Mouse (Mus musculus) frontal cortex, postnatal 36 days (tissue): Measurements from ENCODE around the gene Abl2.
"Not testable (repeated sequence)": the region's sequence is repeated elsewhere in the genome, so short reads cannot be mapped to it uniquely, and the experiment has no call there.

ENCODE experiments used
- DNase-seq, 2 experiments: peaks; one replicate each; pipeline ENCODE4 v3.0.0; 2022; ENCODE audit warnings: low spot score in 2 of 2

The Abl2 gene

DNA sequence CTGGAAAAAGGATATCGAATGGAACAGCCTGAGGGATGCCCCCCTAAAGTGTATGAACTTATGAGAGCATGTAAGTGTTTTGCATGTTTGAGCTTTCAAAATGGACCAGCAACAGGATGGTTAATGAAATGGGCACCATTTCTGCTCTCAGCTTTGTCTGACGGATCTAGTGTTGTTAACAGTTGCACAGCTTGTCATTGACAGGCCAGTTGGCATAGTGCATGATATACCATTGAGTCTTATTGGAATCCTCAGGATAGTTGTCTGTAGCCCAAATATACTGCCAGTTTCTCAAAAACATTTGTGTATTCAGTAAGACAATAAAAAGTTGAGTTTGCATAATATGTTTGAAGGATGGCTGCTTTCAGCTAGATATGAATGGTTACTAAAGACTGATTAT lies 76.6 kb downstream of the Abl2 start:
- no peak for DNase-seq

DNA sequence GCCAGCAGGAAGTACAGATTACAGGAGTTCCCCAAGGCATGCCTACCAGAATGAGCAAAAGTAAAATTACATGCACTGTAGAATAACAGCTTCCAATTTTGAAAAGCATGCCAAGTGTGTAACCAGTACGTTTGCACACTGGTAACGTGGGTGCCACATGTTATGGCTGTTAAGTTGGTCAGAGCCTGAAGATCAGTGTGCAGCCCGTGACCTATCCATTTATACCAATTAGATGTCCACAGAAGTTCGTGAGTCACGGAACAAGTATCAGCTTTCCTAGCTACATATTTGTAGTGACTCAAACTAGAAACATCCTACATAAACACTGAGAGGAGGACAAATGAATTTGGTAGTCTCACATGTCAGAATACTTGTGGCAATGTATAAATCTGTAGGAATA lies 80.9 kb downstream of the Abl2 start:
- no peak for DNase-seq

DNA sequence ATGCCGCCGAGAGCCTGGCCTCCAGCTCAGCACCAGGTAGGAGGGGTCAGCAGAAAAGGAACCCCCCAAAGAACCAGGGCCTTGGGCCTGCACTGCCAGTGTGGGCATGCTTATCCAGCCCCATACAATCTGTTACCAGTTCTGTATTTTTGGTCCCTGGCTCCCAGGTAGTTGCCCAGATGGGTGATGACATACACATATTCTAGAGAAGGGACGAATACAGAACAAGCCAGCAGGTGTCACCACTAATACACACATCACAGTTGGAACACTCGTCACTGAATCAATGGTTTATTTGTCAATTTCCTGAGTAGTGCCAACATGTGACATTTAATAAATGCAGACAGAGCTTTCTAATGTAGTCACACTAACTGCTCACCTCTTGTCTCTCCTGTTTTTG lies 82.0 kb downstream of the Abl2 start:
- DNase-seq: no peak

DNA sequence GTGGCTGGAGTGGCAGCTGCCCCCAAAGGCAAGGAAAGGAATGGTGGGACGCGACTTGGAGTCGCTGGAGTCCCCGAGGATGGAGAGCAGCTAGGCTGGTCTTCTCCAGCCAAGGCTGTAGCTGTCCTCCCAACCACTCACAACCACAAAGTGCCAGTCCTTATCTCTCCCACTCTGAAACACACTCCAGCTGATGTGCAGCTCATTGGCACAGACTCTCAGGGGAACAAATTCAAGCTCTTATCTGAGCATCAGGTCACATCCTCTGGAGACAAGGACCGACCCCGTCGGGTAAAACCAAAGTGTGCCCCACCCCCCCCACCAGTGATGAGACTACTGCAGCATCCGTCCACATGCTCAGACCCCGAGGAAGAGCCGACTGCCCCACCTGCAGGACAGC lies 83.2 kb downstream of the Abl2 start:
- DNase-seq: no peak

DNA sequence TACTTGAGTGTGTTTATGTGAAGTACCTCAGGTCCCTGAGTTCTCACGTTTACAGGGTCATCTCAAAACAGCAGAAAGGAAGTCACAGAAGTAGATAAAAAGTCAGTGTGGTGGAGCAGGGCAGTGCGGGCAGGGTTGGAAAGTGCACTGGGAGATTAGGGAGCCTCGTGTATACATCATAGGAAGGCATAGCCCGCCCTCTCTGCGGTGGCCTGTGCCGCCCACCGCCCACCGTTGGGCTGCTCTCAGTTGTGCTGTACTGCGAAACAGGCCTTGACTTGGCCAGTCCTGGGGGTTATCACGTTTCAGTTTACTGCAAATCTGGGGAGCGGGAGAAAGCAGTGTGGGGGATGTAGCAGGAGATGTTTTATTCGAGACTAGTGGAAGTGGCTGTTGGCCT lies 84.2 kb downstream of the Abl2 start:
- no peak for DNase-seq

DNA sequence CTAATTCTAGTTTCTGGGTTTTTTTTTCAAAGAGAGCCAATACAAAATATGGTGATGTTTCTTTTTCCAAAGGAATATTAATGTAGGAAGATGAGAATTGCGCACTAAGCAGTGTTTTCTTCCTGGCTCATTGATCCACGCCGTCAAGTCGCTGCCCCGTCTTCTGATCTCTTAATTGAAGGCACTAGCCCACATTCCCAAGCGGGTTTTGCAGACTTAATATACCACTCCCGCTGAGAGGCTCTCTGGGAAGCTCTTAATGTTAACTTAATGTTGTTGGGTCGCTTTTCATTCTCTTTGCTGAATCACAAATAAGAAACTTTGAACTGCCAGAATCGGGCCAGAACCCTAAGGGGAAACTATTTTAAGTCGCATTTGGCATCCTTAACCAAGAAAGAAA lies 85.5 kb downstream of the Abl2 start:
- no peak for DNase-seq

DNA sequence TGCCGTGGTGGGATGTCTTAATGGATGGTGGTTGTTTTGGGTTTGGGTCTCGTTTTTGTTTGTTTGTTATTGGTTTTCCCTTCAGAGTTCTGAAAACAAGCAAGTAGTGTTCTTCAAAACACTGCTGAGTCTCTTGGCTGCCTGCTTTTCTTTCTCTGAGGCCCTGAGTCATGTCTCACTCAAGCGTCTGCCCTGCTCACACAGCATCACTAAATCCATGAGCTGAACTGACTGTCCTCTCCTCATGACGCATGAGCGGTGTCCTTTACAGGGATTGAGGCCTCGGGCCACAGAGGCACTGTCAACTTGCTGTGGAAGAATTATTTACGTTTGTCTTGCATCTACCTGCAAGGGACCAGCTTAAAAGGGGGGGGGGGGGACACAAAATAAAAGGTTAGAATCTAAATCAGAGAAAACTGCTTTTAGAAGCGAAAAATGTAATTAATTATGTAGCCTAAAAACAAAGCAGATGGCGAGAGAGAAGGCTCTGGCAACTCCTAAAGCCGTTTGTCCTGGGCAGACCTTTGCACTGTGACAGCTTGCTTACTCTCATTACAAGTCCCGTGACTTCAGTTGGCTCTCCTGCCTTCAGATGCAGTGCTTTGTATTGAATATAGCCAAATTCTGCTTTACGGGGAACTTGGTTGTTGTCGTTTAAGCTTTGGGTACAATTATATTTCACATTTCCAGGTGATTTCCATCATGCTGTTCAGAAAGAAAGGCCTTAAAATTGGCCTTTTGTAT lies 86.4 kb downstream of the Abl2 start:
- DNase-seq: no peak

DNA sequence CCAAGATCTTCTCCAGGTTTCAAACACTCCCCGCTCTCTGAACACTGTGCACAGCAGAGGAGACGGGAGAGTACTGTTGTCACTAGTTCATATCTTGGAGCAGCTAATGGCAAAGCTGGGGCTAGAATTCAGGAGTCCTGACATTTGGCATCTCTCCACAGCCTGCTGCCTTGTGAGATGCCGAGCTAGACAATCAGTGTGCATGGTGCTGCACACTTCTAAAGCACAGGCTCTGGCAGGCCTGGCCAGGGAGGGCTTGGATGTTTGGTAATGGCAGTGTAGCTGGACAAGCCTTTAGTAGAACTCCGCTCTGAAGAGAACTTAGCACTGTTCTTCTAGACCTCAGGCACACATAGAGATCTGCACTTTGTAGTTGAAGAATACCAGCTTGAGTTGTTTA lies 87.4 kb downstream of the Abl2 start:
- DNase-seq: no peak

DNA sequence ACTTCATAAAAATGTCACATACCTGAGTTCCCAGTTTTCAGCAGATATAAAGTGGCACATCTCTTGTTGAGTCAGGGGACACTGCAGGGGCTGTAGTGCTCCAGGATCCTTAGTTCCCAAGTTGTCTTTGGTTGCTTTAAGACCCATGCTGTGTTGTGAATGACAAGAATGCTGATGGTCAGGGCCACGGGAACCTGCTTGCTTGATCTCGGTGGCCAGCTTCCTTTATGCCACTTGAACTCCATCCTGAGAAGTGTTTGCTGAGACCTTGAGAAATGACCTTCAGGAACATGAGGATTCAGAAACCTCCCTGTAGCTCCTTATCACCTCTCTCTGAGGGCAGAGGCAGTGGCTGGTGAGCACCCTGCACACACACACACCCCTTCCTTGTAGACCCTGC lies 90.1 kb downstream of the Abl2 start:
- no peak for DNase-seq

DNA sequence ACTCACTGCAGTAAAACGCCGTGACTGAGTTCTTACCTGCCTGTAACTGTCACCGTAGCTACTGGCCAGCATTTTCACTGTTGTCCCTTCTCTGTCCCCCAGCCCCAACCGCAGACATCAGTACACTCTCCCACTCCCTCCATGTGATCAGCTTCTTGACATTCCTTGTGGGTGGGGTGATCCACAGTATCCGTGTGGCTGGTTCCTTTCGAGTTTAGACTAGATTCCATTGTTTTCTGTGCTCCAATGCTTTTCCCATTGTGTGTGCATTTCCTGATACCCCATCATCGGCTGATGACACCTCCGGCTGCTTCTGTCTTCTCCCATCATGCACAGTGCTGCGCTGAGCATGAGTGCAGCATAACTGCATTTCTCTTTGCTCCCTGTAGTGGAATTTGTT lies 92.0 kb downstream of the Abl2 start:
- no peak for DNase-seq

DNA sequence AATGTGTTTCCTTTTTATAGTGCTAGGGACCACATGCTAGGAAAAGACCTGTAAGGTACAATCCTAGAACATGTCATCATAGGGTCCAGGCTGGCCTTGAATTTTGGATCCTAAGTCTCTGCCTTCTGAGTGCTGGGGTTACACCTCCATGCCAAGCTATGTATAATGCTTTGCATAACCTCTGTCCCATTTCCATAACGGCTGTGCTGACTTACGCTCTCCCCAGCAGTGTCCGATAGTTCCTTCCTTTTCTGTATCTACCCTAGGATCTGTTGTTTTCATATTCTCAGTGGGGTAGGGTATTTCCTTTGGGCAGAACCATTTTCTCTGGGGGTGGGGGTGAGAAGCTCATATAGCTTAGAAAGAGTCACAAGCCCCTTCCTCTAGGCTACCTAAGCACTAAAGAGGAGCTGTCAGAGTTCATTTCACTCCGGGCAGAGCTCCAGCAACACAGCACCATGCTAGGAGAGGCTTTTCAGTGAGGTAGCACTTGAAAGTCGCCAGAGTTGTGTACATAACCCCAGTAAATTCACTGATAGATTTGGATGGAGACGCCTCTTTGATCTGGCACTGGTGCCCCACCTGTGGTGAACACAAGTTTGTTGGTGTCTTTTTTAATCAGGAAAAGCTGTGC lies 93.7 kb downstream of the Abl2 start:
- no peak for DNase-seq

DNA sequence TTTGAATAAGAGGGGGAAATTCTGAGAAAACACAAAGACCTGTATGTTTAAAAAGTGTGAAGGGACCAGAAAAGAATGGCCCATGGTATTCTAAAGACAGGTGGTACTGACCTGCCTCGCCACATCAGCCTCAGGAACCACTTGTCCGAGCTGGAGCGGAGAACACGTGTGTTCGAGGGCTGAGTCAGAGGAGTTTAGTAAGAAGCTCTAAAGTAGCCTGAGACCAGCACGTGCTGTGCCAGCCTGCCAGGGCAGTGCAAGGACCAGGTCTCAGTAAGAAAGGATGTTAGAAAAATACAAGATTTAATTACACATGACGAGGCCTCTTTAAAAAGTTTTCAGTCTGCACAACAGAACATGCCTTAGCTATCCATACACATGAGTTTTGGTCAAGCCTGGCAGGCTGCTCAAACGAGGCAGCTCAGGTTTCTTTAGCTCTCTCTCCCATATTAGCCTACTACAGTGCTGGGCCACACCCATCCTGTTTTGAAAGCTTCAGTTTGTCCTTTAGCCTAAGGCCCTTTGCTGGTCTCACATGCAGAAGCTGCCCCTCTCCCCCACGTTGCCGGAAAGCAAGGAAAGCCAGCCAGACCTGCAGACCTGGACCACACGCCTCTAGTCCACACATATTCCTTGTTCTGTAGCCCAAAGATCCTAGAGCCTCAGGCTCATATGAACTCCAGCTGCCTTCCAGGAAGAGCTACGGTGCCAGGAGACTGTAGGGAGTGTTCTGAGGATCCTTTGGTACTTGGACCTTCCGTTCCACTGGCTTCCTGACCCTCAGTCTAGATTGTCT lies 96.3 kb downstream of the Abl2 start:
- DNase-seq: no peak

DNA sequence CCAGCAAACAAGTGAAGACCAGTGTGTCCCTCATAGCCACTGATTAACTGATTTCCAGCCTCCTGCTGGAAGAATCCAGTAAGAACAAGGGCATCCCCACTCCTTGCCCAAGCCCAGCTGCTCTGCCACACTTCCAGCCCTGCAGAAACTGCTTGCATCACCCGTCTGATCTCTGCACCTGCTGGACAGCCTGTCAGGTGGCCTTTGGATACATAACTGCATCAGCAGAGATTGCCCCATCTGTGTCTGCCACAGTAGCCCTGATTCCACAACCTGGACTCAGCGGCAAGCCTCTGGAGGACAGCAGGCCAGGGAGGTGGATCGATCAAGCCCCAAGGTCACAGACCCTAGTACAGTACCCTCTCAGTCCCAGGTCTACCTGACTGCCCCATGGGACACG lies 98.9 kb downstream of the Abl2 start:
- no peak for DNase-seq

DNA sequence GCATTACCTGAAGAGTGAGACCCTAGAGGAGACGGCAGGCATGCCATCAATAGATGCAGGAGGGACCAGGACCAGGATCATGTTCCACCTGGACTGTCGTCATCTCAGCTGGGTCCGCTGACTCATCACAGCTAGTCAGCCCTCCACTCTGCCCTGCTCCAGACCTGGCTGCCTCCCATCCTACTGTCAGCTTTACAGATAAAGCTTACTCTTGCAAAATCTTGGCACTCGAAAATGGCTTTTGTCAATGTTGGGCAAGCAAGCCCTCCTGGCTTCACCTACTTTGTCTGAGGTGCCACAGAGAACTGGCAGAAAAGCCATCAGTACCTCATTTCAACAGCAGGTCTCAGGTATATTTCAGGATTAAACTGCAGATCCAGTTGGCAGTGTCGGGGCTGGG lies 100.1 kb downstream of the Abl2 start:
- no peak for DNase-seq

DNA sequence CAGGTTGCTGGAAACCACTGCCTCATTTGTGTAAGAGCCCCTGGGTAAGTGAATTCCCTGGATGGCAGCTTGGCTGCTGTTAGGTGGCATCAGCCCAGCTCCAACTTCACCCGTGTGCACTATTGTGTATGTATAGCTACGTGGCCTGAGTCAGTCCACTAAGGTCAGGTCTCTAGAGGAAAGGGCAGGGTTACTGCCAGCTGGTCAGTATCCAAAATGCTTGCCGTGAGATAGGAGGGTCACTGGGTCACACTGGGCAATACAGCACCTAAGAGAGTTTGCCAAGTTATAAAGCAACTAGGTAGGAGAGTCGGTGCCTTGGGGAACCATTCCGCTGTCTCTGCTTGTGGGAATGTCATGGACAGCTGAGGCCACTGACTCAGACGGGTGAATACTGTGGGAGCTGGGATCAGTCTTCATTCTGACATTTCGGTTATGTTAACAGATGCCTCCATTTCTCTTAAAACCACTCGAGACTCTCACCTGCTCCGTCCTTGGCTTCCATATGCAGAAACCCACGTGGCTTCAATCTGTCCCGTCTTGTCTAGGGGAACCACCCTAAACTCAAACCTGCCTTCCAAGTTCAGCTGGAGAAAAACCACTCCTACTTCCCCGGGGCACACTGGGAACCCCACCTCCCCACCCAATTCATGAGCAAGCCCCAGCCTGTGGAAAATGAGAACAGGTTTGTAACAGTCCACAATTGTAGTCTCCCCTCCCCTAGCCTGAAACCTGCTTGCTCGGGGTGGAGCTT lies 101.5 kb downstream of the Abl2 start:
- DNase-seq: no peak

DNA sequence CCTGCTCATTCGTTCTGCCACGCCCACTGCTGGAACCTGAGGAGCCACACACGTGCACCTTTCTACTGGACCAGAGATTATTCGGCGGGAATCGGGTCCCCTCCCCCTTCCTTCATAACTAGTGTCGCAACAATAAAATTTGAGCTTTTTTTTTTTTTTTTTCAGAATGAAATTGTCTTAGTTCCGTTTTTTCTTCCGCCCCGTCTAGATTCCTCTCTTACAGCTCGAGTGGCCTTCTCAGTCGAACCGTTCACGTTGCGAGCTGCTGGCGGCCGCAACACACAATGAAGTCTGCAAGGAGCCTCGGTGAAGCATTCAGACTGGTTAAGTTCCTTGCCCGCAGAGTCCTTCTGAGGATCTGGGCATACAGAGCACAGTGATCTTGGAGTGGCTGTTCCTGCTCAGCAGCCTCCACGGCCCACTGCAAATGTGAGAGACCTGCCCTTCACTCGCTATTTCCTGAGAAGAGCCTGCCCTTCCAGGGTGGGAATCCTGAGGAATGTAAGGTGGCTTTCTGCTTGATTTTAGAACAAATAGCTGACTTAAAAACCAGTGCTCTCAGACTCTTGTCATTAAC lies 102.2 kb downstream of the Abl2 start:
- DNase-seq: not testable (repeated sequence)

DNA sequence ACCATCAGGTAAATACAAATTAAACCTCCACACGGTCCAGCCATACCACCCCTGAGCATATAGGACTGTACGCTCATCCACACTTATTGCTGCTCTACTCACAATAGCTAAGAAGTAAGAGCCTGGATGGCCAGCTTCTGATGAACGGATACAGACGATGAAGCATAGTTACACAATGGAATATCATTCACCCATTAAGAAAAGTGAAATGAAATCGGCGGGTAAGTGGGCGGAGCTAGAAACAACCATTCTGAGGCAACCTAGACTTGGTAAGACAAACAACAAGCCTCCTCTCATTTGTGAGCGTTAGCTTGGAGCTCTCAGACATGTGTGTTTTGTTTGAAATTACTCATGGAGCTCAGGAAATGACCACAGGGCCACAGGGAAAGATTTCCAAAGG lies 107.2 kb downstream of the Abl2 start:
- DNase-seq: no peak

DNA sequence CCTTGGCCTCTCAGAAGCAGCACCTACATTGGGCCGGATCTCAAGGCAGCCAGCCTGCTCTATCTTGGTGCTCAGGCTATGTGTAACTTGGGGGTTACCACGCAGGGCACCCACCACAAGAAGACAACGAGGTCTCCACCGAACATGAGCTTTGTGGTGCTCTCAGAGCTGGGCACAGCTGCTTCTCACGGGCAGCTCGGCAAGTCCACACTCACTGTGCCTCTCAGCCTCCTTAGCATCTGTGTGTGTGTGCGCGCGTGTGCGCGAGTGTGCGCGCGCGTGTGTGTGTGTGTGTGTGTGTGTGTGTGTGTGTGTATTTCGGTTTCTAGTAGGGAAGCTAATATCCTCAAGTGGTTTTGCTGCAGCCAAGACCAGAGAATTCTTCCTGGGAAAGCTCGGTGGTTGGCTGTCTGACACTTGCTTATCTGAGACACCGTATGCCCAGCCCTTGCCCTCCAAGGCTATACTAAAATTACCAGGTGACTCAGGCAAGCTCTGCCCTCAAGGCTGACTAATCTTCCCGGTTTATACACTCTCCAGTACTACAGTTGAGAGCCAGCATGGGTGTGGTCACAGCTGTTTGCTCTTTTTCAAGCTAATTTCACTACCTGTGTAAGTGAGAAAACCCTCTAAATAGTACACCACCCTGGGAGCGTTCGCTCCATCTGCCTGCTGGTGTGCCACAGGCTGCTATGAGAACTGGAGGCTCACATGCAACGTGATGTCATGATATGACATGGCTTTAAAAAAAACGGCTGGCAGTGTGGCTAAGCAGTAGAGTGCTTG lies 108.7 kb downstream of the Abl2 start:
- peak in 1 of 2 experiments; percentile 42 for DNase-seq

DNA sequence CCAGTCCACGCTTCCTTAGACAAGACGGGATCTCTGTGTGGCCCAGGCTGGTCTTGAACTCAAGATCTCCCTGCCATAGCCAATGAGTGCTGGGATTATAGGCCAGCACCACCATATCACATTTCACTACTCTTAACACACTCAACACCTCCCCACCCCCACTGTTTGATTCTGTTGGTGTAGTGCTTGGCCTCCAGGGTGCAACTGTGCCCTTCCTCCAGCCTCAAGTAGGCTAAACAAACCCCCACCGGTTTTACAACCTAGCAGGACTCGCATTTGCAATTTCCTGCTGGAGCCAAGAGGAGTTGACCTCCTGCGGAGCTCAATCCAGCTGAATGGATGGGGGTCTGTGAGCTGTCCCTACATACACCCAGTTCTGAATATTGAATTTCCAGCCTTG lies 110.0 kb downstream of the Abl2 start:
- no peak for DNase-seq

DNA sequence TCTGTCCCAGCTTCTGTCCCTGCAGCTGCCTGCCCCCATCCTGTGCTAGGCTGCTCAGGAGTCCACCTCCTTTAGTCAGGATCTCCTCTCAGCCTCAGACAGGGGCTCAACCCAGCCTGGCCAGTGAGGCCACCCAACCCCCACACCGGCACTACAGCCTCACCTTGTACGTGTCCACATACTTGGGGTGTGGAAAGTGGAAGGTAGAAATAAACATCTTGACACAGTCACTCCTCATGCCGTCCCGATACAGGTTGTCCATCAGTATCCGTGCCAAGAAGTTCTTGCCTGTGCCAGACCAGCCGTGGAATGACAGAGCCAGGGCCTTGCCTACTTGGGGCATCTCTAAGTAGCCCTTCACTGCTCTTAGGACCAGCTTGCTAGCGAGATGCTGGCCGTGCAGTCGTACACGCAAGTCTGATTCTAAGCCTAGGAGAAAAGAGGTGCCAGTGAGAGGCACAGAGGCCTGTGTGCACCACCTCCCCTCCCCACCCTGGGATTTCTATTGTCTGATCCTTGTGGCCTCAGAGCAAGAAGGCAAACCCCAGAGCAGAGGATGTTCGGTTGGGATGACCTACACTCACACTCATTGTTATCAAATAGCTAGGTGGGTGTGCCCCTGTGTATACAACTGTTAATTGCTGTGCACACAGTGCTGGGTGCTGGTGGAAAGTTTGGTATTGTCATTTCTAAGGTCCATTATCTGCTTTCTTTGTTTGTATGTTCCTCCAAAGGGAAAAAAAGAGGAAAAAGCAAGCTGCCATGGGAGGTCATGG lies 110.8 kb downstream of the Abl2 start:
- no peak for DNase-seq
